16 mouse cellular contexts compared by ENCODE assay signal in the genomic region with DNA sequence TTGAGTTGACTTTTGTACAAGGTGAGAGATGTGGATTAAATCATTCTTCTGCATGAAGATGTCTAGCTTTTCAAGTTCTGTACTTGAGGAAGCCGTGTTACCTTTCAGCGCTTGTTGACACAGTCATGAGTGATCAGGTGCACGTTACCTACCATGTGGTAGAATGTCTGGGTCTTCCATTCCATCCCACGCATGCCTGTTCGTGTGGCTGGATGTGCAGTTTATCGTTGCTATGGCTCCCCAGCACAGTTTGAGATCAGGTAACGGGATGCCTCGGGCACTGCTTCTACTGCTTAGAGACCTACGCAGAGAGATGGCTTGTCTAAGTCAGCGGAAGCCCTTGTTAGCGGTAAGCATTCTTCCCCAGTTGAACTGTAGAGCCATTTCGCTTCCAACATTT.
"Had no signal": no experiment of that assay in that cellular context is flagged by ENCODE, and none has a peak within 500 bp of the region (broad histone marks: within the 10 kb centered on the region; RNA-seq: fewer than 3 reads in every experiment).

No protein-coding gene starts in this region.

- H3K4me1 ChIP-seq: lung, embryonic 15.5 days; midbrain, embryonic 13.5 days; midbrain, embryonic 15.5 days; neural tube, embryonic 12.5 days; stomach, embryonic 15.5 days had no signal

- H3K4me2 ChIP-seq: lung, embryonic 15.5 days; midbrain, embryonic 11.5 days; midbrain, embryonic 13.5 days; midbrain, embryonic 15.5 days; neural tube, embryonic 12.5 days; stomach, embryonic 15.5 days had no signal

- H3K9ac ChIP-seq: lung, embryonic 15.5 days; midbrain, embryonic 13.5 days; midbrain, embryonic 15.5 days; neural tube, embryonic 12.5 days; stomach, embryonic 15.5 days had no signal

- ATAC-seq: lung, postnatal 0 days; midbrain, embryonic 13.5 days; midbrain, embryonic 15.5 days had no signal

- H3K9me3 ChIP-seq: lung, embryonic 15.5 days; midbrain, embryonic 13.5 days; midbrain, embryonic 15.5 days; stomach, embryonic 15.5 days had no signal

- DNase-seq: lung, adult 2 months; lung, postnatal 14 days; lung, postnatal 36 days; right cerebral cortex, postnatal 14 days; thymus, adult 2 months; thymus, postnatal 25 days; thymus, postnatal 4 days had no signal

- H3K4me3 ChIP-seq: lung, embryonic 15.5 days; midbrain, embryonic 13.5 days; midbrain, embryonic 15.5 days; neural tube, embryonic 12.5 days; stomach, embryonic 15.5 days had no signal

- H3K27ac ChIP-seq: lung, embryonic 15.5 days; macrophage; midbrain, embryonic 13.5 days; midbrain, embryonic 15.5 days; neural tube, embryonic 12.5 days; stomach, embryonic 15.5 days; stomach, postnatal 0 days had no signal

- H3K27me3 ChIP-seq: lung, embryonic 15.5 days; midbrain, embryonic 13.5 days; midbrain, embryonic 15.5 days; neural tube, embryonic 12.5 days; stomach, embryonic 15.5 days had no signal

- H3K36me3 ChIP-seq: lung, embryonic 15.5 days; midbrain, embryonic 13.5 days; midbrain, embryonic 15.5 days; neural tube, embryonic 12.5 days; stomach, embryonic 15.5 days had no signal
